Mouse (Mus musculus): ENCODE measurements around the gene Trpm3. TPM values are rescaled to one million over a fixed set of nuclear protein-coding genes. Genes with fewer than 3 reads are reported as not detected.

Trpm3 gene
- polyA plus RNA-seq, 1 experiment from 2014 or later: 4.9 TPM

DNA sequence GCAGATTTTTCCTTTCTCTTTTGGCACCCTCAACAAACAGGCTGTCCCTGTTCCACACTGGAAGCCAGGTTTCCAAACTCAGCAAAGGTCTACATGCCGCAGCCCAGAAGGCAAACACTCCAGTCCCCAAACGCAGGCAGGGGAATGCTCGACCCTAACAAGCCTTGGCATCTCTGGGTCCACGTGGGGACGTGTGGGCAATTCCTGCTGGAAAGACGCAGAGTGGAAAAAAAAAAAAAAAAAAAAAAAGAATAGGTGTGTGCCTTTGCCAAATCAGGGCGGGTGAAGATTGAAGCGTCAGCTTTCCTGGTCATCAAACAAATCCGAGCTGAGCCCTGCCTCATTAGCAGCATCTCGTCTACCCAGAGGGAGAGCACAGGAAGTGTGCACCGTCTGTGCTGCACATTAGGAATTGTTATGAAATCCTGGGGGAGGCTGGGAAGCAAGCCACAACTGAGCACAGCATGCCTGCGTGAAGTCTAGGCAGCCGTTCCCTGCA lies 614.5 kb downstream of the Trpm3 start:
- ATAC-seq (replicated peaks; ENCODE audit: insufficient number of reproducible peaks, low FRiP score, low TSS enrichment, low read depth) (0 out of 2 replicates have a peak, but pooled peaks have one; percentile 80), DNase-seq (ENCODE audit: low spot score) (no peak)
- WGBS: 49% methylated on average over 13 of the region's 13 CpGs
- no peak overlapping the region for H3K27ac ChIP-seq (replicated peaks; ENCODE audit: low read depth, low read length)
- H3K4me1 ChIP-seq (ENCODE audit: control insufficient read depth, insufficient read depth, low read length): no peaks in the 10 kb centered on the region
- no peaks in the 10 kb centered on the region for H3K9me3 ChIP-seq (replicated peaks; ENCODE audit: control insufficient read depth, low read length)
- H3K4me2 ChIP-seq (ENCODE audit: low read depth, low read length): no peak overlapping the region
- H3K9ac ChIP-seq (replicated peaks; ENCODE audit: low read length): no peak overlapping the region
- H3K4me3 ChIP-seq (ENCODE audit: low read depth, low read length): no peak overlapping the region
- no peaks in the 10 kb centered on the region for H3K36me3 ChIP-seq (replicated peaks; ENCODE audit: control insufficient read depth, insufficient read depth, low read depth, low read length)
- no peaks in the 10 kb centered on the region for H3K27me3 ChIP-seq (ENCODE audit: control insufficient read depth, insufficient read depth, low read length)

DNA sequence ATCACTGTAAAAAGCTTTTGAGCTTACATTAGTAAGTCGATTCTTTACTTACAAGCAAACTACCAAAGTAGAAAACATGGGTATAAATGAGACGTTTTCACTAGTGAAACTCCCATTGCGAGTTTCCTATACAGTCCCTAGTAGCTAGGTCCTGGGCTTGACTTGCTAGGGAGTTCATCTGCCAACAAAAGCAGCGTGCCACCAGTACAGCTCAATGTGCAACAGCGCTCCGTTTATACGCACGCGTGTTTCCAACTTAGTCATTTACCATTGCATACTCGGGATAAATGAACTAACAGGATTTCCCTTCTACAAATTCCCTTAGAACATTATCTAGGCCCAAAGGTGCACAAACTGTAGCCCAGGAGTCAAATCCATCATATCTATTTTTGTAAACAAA lies 615.2 kb downstream of the Trpm3 start:
- DNase-seq (ENCODE audit: low spot score): no peak
- Histone ChIP-seq H3K27me3 (ENCODE audit: control insufficient read depth, insufficient read depth, low read length) (no peaks in the 10 kb centered on the region), H3K4me1 (ENCODE audit: control insufficient read depth, insufficient read depth, low read length) (no peaks in the 10 kb centered on the region), H3K9ac (replicated peaks; ENCODE audit: low read length) (no peak overlapping the region), H3K9me3 (replicated peaks; ENCODE audit: control insufficient read depth, low read length) (no peaks in the 10 kb centered on the region), H3K27ac (replicated peaks; ENCODE audit: low read depth, low read length) (no peak overlapping the region), H3K4me2 (ENCODE audit: low read depth, low read length) (no peak overlapping the region), H3K4me3 (ENCODE audit: low read depth, low read length) (no peak overlapping the region), H3K36me3 (replicated peaks; ENCODE audit: control insufficient read depth, insufficient read depth, low read depth, low read length) (no peaks in the 10 kb centered on the region)
- no peak for ATAC-seq (replicated peaks; ENCODE audit: insufficient number of reproducible peaks, low FRiP score, low TSS enrichment, low read depth)
- WGBS: 93% methylated on average over 10 of the region's 10 CpGs

DNA sequence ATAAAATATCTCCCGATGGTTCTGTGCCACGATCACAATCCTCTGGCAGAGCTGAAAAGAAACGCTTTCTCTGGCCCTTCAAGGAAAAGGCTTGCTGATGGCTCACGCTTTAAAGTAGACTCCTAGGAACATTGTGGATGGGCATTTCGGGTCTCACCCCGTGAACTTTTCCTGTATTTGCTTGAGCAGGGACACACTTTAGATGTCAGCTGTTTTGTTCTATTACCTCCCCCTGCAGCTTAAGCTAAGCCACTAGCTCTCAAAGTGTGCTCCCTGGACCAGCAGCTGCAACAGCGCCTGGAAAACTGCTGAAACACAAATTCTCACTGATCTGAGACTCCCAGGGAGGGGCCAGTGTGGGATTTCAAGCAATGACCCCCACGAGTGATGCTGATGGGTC lies 615.7 kb downstream of the Trpm3 start:
- H3K27me3 ChIP-seq (ENCODE audit: control insufficient read depth, insufficient read depth, low read length): no peaks in the 10 kb centered on the region

DNA sequence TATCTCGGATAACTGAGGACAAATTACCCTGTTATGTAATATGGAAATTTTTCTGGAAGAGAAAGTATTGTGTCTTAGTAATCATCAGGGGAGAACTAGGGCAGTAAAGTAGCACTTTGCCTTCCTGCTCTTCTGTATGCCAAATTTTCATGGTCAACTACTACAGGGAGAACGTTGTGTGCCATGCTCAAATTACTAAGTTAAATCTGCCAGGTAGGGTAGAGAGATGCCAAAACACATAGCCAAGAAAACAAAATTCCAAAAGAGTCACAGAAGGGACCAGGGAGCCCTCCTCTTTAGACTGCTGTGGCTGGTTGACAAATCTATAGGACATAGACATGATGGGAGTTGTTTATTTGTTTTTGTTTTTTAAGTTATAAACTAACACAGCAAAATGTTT lies 619.6 kb downstream of the Trpm3 start:
- Histone ChIP-seq H3K27me3 (ENCODE audit: control insufficient read depth, insufficient read depth, low read length) (no peaks in the 10 kb centered on the region), H3K4me1 (ENCODE audit: control insufficient read depth, insufficient read depth, low read length) (no peaks in the 10 kb centered on the region), H3K4me3 (ENCODE audit: low read depth, low read length) (no peak overlapping the region), H3K9me3 (replicated peaks; ENCODE audit: control insufficient read depth, low read length) (no peaks in the 10 kb centered on the region), H3K36me3 (replicated peaks; ENCODE audit: control insufficient read depth, insufficient read depth, low read depth, low read length) (no peaks in the 10 kb centered on the region), H3K4me2 (ENCODE audit: low read depth, low read length) (no peak overlapping the region), H3K27ac (replicated peaks; ENCODE audit: low read depth, low read length) (no peak overlapping the region), H3K9ac (replicated peaks; ENCODE audit: low read length) (no peak overlapping the region)
- DNase-seq (ENCODE audit: low spot score) (no peak), ATAC-seq (replicated peaks; ENCODE audit: insufficient number of reproducible peaks, low FRiP score, low TSS enrichment, low read depth) (no peak)
- 80% methylated on average over 2 of the region's 2 CpGs for WGBS

More for the DNA sequence above, 615.7 kb downstream of the Trpm3 start:
- Histone ChIP-seq H3K4me2 (ENCODE audit: low read depth, low read length) (no peak overlapping the region), H3K9ac (replicated peaks; ENCODE audit: low read length) (no peak overlapping the region), H3K36me3 (replicated peaks; ENCODE audit: control insufficient read depth, insufficient read depth, low read depth, low read length) (no peaks in the 10 kb centered on the region), H3K27ac (replicated peaks; ENCODE audit: low read depth, low read length) (no peak overlapping the region), H3K9me3 (replicated peaks; ENCODE audit: control insufficient read depth, low read length) (no peaks in the 10 kb centered on the region), H3K4me3 (ENCODE audit: low read depth, low read length) (no peak overlapping the region), H3K4me1 (ENCODE audit: control insufficient read depth, insufficient read depth, low read length) (no peaks in the 10 kb centered on the region)
- ATAC-seq (replicated peaks; ENCODE audit: insufficient number of reproducible peaks, low FRiP score, low TSS enrichment, low read depth) (no peak), DNase-seq (ENCODE audit: low spot score) (no peak)
- 75% methylated on average over 8 of the region's 8 CpGs for WGBS

DNA sequence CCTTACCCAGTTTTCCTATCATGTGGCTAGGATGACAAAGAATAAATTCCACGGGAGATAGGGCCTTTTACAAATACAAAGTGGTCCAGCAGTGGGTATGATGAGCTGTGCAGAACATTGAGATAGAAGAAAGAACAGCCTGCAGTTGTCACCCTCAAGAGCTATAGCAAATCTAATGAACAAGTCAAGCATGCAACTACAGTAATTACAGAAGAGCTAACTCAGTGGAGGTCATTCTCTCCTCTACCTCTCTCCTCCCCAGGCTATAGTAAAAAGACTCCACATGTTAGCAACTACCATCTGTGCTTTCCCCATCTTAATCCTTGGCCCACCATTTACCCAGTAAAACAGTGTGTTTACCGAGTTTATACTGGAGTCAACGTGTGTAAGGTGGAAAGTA lies 629.4 kb downstream of the Trpm3 start:
- Histone ChIP-seq H3K4me3 (ENCODE audit: low read depth, low read length) (no peak overlapping the region), H3K4me1 (ENCODE audit: control insufficient read depth, insufficient read depth, low read length) (no peaks in the 10 kb centered on the region), H3K27me3 (ENCODE audit: control insufficient read depth, insufficient read depth, low read length) (no peaks in the 10 kb centered on the region), H3K27ac (replicated peaks; ENCODE audit: low read depth, low read length) (no peak overlapping the region), H3K36me3 (replicated peaks; ENCODE audit: control insufficient read depth, insufficient read depth, low read depth, low read length) (no peaks in the 10 kb centered on the region), H3K9ac (replicated peaks; ENCODE audit: low read length) (no peak overlapping the region), H3K4me2 (ENCODE audit: low read depth, low read length) (no peak overlapping the region), H3K9me3 (replicated peaks; ENCODE audit: control insufficient read depth, low read length) (no peaks in the 10 kb centered on the region)
- DNase-seq (ENCODE audit: low spot score) (no peak), ATAC-seq (replicated peaks; ENCODE audit: insufficient number of reproducible peaks, low FRiP score, low TSS enrichment, low read depth) (no peak)
- WGBS: 80% methylated on average over 3 of the region's 3 CpGs

DNA sequence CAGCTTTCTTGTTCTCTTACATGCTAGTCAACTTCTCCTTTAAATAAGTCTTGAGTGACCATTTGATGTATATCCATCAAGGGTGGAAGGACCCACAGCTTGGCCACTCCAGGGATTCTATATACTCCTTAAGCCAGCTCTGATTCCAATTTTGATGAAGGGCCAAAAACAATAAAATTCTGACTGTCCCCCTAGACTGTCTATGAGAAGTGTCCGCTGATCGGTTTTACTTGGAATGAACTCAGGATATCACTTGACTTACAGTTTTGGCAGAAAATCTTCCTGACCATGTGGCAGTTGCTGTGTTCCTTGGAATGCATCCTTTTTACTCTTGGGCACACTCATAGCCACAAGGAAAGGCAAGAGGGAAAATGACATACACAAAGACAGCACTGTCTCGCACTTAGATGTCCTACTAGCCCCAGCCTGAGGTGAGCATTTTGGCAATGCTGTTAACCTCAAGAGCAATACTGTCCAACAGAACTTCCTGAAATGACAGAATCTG lies 636.4 kb downstream of the Trpm3 start:
- Histone ChIP-seq H3K9me3 (replicated peaks; ENCODE audit: control insufficient read depth, low read length) (no peaks in the 10 kb centered on the region), H3K4me2 (ENCODE audit: low read depth, low read length) (no peak overlapping the region), H3K27me3 (ENCODE audit: control insufficient read depth, insufficient read depth, low read length) (no peaks in the 10 kb centered on the region), H3K27ac (replicated peaks; ENCODE audit: low read depth, low read length) (no peak overlapping the region), H3K4me3 (ENCODE audit: low read depth, low read length) (no peak overlapping the region), H3K4me1 (ENCODE audit: control insufficient read depth, insufficient read depth, low read length) (no peaks in the 10 kb centered on the region), H3K9ac (replicated peaks; ENCODE audit: low read length) (no peak overlapping the region), H3K36me3 (replicated peaks; ENCODE audit: control insufficient read depth, insufficient read depth, low read depth, low read length) (no peaks in the 10 kb centered on the region)
- no peak for DNase-seq (ENCODE audit: low spot score)
- 88% methylated on average over 3 of the region's 3 CpGs for WGBS
- no peak for ATAC-seq (replicated peaks; ENCODE audit: insufficient number of reproducible peaks, low FRiP score, low TSS enrichment, low read depth)

DNA sequence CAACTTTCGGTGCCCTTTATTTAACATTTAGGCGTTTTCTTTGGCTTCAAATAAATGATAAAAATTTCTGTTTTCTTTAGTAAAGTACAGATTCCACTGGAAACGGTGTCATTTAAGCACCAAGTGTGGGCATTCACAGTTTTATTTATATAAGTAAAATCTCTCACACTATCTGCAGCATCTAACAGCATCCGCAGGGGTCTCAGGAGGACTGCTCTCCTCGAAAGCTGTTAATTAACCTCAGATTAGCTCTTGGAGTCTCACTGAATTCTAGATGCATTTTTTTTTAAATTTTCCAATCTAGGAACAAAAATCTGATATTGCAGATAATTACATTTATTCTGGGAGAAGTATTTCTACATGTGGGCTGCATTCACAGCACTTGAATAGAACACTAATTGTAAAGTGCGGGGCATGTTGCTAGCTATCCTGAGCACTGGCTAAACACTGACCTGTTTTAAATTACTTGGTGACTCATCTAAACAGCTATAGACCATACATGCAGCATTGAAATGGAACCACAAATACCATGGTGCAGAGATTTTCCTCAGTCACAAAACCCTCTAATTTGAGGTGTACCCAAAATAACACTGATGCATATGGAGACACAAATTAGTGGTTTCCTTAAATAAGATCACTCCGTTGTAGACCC lies 641.5 kb downstream of the Trpm3 start:
- ATAC-seq (replicated peaks; ENCODE audit: insufficient number of reproducible peaks, low FRiP score, low TSS enrichment, low read depth) (no peak), DNase-seq (ENCODE audit: low spot score) (no peak)
- H3K4me3 ChIP-seq (ENCODE audit: low read depth, low read length): no peak overlapping the region
- no peak overlapping the region for H3K9ac ChIP-seq (replicated peaks; ENCODE audit: low read length)
- WGBS: 75% methylated on average over 7 of the region's 7 CpGs
- H3K4me1 ChIP-seq (ENCODE audit: control insufficient read depth, insufficient read depth, low read length): no peaks in the 10 kb centered on the region
- no peak overlapping the region for H3K4me2 ChIP-seq (ENCODE audit: low read depth, low read length)
- H3K27me3 ChIP-seq (ENCODE audit: control insufficient read depth, insufficient read depth, low read length): no peaks in the 10 kb centered on the region
- H3K36me3 ChIP-seq (replicated peaks; ENCODE audit: control insufficient read depth, insufficient read depth, low read depth, low read length): no peaks in the 10 kb centered on the region
- H3K27ac ChIP-seq (replicated peaks; ENCODE audit: low read depth, low read length): no peak overlapping the region
- no peaks in the 10 kb centered on the region for H3K9me3 ChIP-seq (replicated peaks; ENCODE audit: control insufficient read depth, low read length)

DNA sequence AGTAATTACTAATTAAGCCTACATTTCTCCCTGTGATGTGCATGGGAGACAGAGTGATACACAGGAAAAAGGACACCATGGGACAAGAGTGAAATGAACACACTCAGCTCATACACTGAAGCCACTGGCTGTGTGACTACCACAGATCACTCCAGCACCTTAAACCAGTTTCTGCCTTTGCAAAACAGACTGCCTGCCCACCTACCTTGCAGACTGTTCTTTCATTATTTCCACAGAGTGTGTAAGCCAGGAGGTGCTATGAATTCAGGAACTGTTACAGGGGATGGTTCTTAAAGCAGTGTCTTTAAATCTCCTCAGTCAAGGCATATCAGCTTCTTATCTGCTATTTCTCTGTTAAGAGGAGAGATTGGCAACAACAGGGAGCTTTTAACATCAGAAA lies 642.7 kb downstream of the Trpm3 start:
- no peaks in the 10 kb centered on the region for H3K36me3 ChIP-seq (replicated peaks; ENCODE audit: control insufficient read depth, insufficient read depth, low read depth, low read length)
- no peak for DNase-seq (ENCODE audit: low spot score)
- H3K4me2 ChIP-seq (ENCODE audit: low read depth, low read length): no peak overlapping the region
- H3K9me3 ChIP-seq (replicated peaks; ENCODE audit: control insufficient read depth, low read length): no peaks in the 10 kb centered on the region
- H3K27ac ChIP-seq (replicated peaks; ENCODE audit: low read depth, low read length): no peak overlapping the region
- no peak overlapping the region for H3K9ac ChIP-seq (replicated peaks; ENCODE audit: low read length)
- no peaks in the 10 kb centered on the region for H3K4me1 ChIP-seq (ENCODE audit: control insufficient read depth, insufficient read depth, low read length)
- no peak overlapping the region for H3K4me3 ChIP-seq (ENCODE audit: low read depth, low read length)
- ATAC-seq (replicated peaks; ENCODE audit: insufficient number of reproducible peaks, low FRiP score, low TSS enrichment, low read depth): no peak
- H3K27me3 ChIP-seq (ENCODE audit: control insufficient read depth, insufficient read depth, low read length): no peaks in the 10 kb centered on the region

All from embryonic facial prominence, embryonic 11.5 days (tissue).